Mouse (Mus musculus) brown adipose tissue, adult 24 weeks (tissue): ENCODE measurements around the gene Tmem239. TPM values are rescaled to one million over a fixed set of nuclear protein-coding genes. Genes with fewer than 3 reads are reported as not detected.

Experiments used
- H3K27ac ChIP-seq: fragments of 200-500 bp; replicated peaks from 2 replicates; pipeline ENCODE4 v1.5.1; 2012; ENCODE audit warnings: low read depth, mild to moderate bottlenecking, low read length
- H3K4me1 ChIP-seq: fragments of 200-500 bp; 2 replicates; pipeline ENCODE4 v1.6.1; 2012; ENCODE audit warnings: low read length, mixed read lengths; ENCODE audit not compliant: control insufficient read depth, insufficient read depth, insufficient read length
- H3K4me3 ChIP-seq: fragments of 200-500 bp; 2 replicates; pipeline ENCODE4 v1.5.1; 2012; ENCODE audit warnings: low read depth, mild to moderate bottlenecking, low read length, moderate library complexity; ENCODE audit not compliant: insufficient read depth
- polyA plus RNA-seq: library from polyadenylated mRNA; stranded (reverse); fragments of >200 nt; gene quantifications from 2 replicates; pipeline ENCODE4 v1.2.4, GENCODE M21; 2012; ENCODE audit not compliant: missing spikeins, insufficient read depth, insufficient read length

Tmem239 gene
- polyA plus RNA-seq, 1 experiment: not detected

- peak within 1 kb of the TSS; percentile 36 for H3K4me3 ChIP-seq
- no peak within 1 kb of the TSS for H3K27ac ChIP-seq
- no peaks in the 10 kb centered on the region for H3K4me1 ChIP-seq
Measured at GRCm38 (mm10) chr2:130397186-130397985, 8.9 kb upstream of the Tmem239 start, which contains the start of gene Cpxm1. TSS of gene Cpxm1 (minus strand) at chr2:130397574.

- no peak overlapping the region; the same call in 1 of the 2 replicates for H3K4me3 ChIP-seq
- no peak overlapping the region for H3K27ac ChIP-seq
Measured at GRCm38 (mm10) chr2:130398091-130398490, 8.2 kb upstream of the Tmem239 start.

GRCm38 (mm10) chr2:130400046-130400445 is 6.2 kb upstream of the Tmem239 start:
- Histone ChIP-seq H3K27ac (no peak overlapping the region), H3K4me3 (no peak overlapping the region)

More at GRCm38 (mm10) chr2:130398091-130398490, 8.2 kb upstream of the Tmem239 start:
- H3K4me1 ChIP-seq: no peaks in the 10 kb centered on the region

GRCm38 (mm10) chr2:130401891-130402290 is 4.4 kb upstream of the Tmem239 start:
- Histone ChIP-seq H3K4me3 (no peak overlapping the region), H3K27ac (no peak overlapping the region), H3K4me1 (no peaks in the 10 kb centered on the region)

More at GRCm38 (mm10) chr2:130400046-130400445, 6.2 kb upstream of the Tmem239 start:
- no peaks in the 10 kb centered on the region for H3K4me1 ChIP-seq

GRCm38 (mm10) chr2:130404939-130405338 is 1.3 kb upstream of the Tmem239 start, which contains the start of the genes Gm28372 and 1700020A23Rik:
TSS of gene Gm28372 (plus strand) at chr2:130405239.
TSS of gene 1700020A23Rik (plus strand) at chr2:130405259.
- no peak within 1 kb of the TSS for H3K4me3 ChIP-seq
- H3K27ac ChIP-seq: no peak within 1 kb of the TSS
- no peaks in the 10 kb centered on the region for H3K4me1 ChIP-seq

- Histone ChIP-seq H3K27ac (no peak overlapping the region), H3K4me3 (no peak overlapping the region), H3K4me1 (no peaks in the 10 kb centered on the region)
Measured at GRCm38 (mm10) chr2:130408194-130408593, 1.9 kb downstream of the Tmem239 start.

- no peak overlapping the region for H3K4me3 ChIP-seq
- H3K4me1 ChIP-seq: no peaks in the 10 kb centered on the region
- no peak overlapping the region for H3K27ac ChIP-seq
Measured at GRCm38 (mm10) chr2:130411558-130412495, 5.5 kb downstream of the Tmem239 start.

- Histone ChIP-seq H3K4me3 (no peak overlapping the region), H3K27ac (no peak overlapping the region)
Measured at GRCm38 (mm10) chr2:130412775-130413174, 6.5 kb downstream of the Tmem239 start.

GRCm38 (mm10) chr2:130414094-130414856 is 8.0 kb downstream of the Tmem239 start:
- H3K27ac ChIP-seq: no peak overlapping the region
- H3K4me3 ChIP-seq: no peak overlapping the region
- no peaks in the 10 kb centered on the region for H3K4me1 ChIP-seq

More at GRCm38 (mm10) chr2:130412775-130413174, 6.5 kb downstream of the Tmem239 start:
- H3K4me1 ChIP-seq: no peaks in the 10 kb centered on the region

- Histone ChIP-seq H3K4me1 (peaks cover 5% of the 10 kb centered on the region), H3K27ac (no peak overlapping the region), H3K4me3 (no peak overlapping the region)
Measured at GRCm38 (mm10) chr2:130421781-130422620, 15.7 kb downstream of the Tmem239 start.

- H3K4me3 ChIP-seq: peak overlapping the region; percentile 81
- peaks cover 5% of the 10 kb centered on the region for H3K4me1 ChIP-seq
- peak overlapping the region; percentile 54 for H3K27ac ChIP-seq
Measured at GRCm38 (mm10) chr2:130423397-130424125, 17.3 kb downstream of the Tmem239 start.

GRCm38 (mm10) chr2:130424126-130424853 is 18.0 kb downstream of the Tmem239 start, which contains the start of the genes Vps16 and Pced1a:
TSS of gene Vps16 (plus strand) at chr2:130424339.
TSS of gene Pced1a (minus strand) at chr2:130424701.
- peak within 1 kb of the TSS; percentile 66 for H3K27ac ChIP-seq

GRCm38 (mm10) chr2:130425112-130425511 is 18.8 kb downstream of the Tmem239 start:
- Histone ChIP-seq H3K4me1 (peaks cover 5% of the 10 kb centered on the region), H3K27ac (no peak overlapping the region), H3K4me3 (peak overlapping the region; percentile 81)

More at GRCm38 (mm10) chr2:130424126-130424853, 18.0 kb downstream of the Tmem239 start, which contains the start of the genes Vps16 and Pced1a:
- Histone ChIP-seq H3K4me1 (peaks cover 5% of the 10 kb centered on the region), H3K4me3 (peak within 1 kb of the TSS; percentile 81)
